ENCODE assay signal across 8 mouse cellular contexts in genomic region chr5:64860900-64861470, GRCm38 (mm10). TPM values are rescaled to one million over a fixed set of nuclear protein-coding genes. Genes with fewer than 3 reads are reported as not detected.
DNase-seq lines count a peak whose midpoint lies in the region; ATAC-seq and TF ChIP-seq lines count a peak whose summit lies in the region.

No protein-coding gene starts in this region.

- peak overlapping the region; percentile 31 for H3K4me2 ChIP-seq in embryonic facial prominence, embryonic 12.5 days (replicated peaks)
- peak overlapping the region; percentile 35 for H3K4me2 ChIP-seq in kidney, embryonic 16.5 days (replicated peaks; ENCODE audit: low read depth, low read length)
- H3K4me2 ChIP-seq in neural tube, embryonic 15.5 days = no peak overlapping the region; the same call in 1 of the 2 replicates

- H3K36me3 ChIP-seq in heart, embryonic 10.5 days = peaks cover 3% of the 10 kb centered on the region; the same call in 1 of the 2 replicates
- no peaks in the 10 kb centered on the region for H3K36me3 ChIP-seq in embryonic facial prominence, embryonic 12.5 days
- no peaks in the 10 kb centered on the region for H3K36me3 ChIP-seq in kidney, embryonic 16.5 days (ENCODE audit: insufficient read depth, low read length)
- no peaks in the 10 kb centered on the region for H3K36me3 ChIP-seq in neural tube, embryonic 15.5 days

- H3K27ac ChIP-seq in heart, embryonic 10.5 days = peak overlapping the region; percentile 74
- peak overlapping the region; percentile 79 for H3K27ac ChIP-seq in embryonic facial prominence, embryonic 12.5 days
- H3K27ac ChIP-seq in kidney, embryonic 16.5 days (ENCODE audit: low read length) = peak overlapping the region; percentile 93
- H3K27ac ChIP-seq in cerebellum, adult 2 months (ENCODE audit: insufficient read depth, low read length) = no peak overlapping the region
- no peak overlapping the region for H3K27ac ChIP-seq in neural tube, embryonic 15.5 days (replicated peaks)

- no peak for TF ChIP-seq CTCF in cerebellum, adult 2 months (IDR thresholded peaks at IDR 0.05; ENCODE audit: borderline replicate concordance, insufficient read depth, low read depth, low read length)

- H3K4me1 ChIP-seq in heart, embryonic 10.5 days = peaks cover 24% of the 10 kb centered on the region
- peaks cover 22% of the 10 kb centered on the region for H3K4me1 ChIP-seq in embryonic facial prominence, embryonic 12.5 days
- H3K4me1 ChIP-seq in kidney, embryonic 16.5 days (ENCODE audit: insufficient read depth, low read length) = peaks cover 35% of the 10 kb centered on the region
- peaks cover 5% of the 10 kb centered on the region; the same call in 1 of the 2 replicates for H3K4me1 ChIP-seq in cerebellum, adult 2 months (ENCODE audit: control insufficient read depth, insufficient read depth, low read length)
- peaks cover 20% of the 10 kb centered on the region for H3K4me1 ChIP-seq in neural tube, embryonic 15.5 days

- ATAC-seq in embryonic facial prominence, embryonic 12.5 days (ENCODE audit: insufficient number of reproducible peaks, insufficient read depth, low FRiP score, low TSS enrichment) = no peak
- ATAC-seq in kidney, embryonic 16.5 days (ENCODE audit: low FRiP score, low TSS enrichment) = peak; percentile 71
- ATAC-seq in megakaryocyte progenitor cell, adult 5-6 weeks (replicated peaks; ENCODE audit: poor library complexity) = peak; percentile 60
- ATAC-seq in neural tube, embryonic 15.5 days (ENCODE audit: low FRiP score) = no peak

- no peaks in the 10 kb centered on the region for H3K9me3 ChIP-seq in heart, embryonic 10.5 days
- H3K9me3 ChIP-seq in embryonic facial prominence, embryonic 12.5 days = no peaks in the 10 kb centered on the region
- peaks cover 6% of the 10 kb centered on the region for H3K9me3 ChIP-seq in kidney, embryonic 16.5 days (ENCODE audit: low read length)
- H3K9me3 ChIP-seq in neural tube, embryonic 15.5 days (replicated peaks) = 0 out of 2 replicates have a peak, but pooled peaks cover 5% of the 10 kb centered on the region

- no peaks in the 10 kb centered on the region for H3K27me3 ChIP-seq in heart, embryonic 10.5 days (ENCODE audit: insufficient read depth, poor library complexity, severe bottlenecking)
- no peaks in the 10 kb centered on the region for H3K27me3 ChIP-seq in embryonic facial prominence, embryonic 12.5 days
- no peaks in the 10 kb centered on the region for H3K27me3 ChIP-seq in kidney, embryonic 16.5 days (ENCODE audit: insufficient read depth, low read length)
- H3K27me3 ChIP-seq in cerebellum, adult 2 months (ENCODE audit: control insufficient read depth, insufficient read depth, low read length) = no peaks in the 10 kb centered on the region; the same call in 1 of the 2 replicates
- no peaks in the 10 kb centered on the region for H3K27me3 ChIP-seq in neural tube, embryonic 15.5 days (replicated peaks)

- H3K4me3 ChIP-seq in heart, embryonic 10.5 days = no peak overlapping the region
- H3K4me3 ChIP-seq in embryonic facial prominence, embryonic 12.5 days = no peak overlapping the region
- H3K4me3 ChIP-seq in kidney, embryonic 16.5 days (ENCODE audit: low read length) = no peak overlapping the region
- H3K4me3 ChIP-seq in cerebellum, adult 2 months (replicated peaks; ENCODE audit: insufficient read depth, low read depth, low read length) = no peak overlapping the region
- no peak overlapping the region for H3K4me3 ChIP-seq in neural tube, embryonic 15.5 days (replicated peaks)

- no peak for TF ChIP-seq POLR2A in cerebellum, adult 2 months (IDR thresholded peaks at IDR 0.05; ENCODE audit: borderline replicate concordance, insufficient read depth, low read length)

- no peak for DNase-seq in heart, embryonic 10.5 days (ENCODE audit: low spot score)
- DNase-seq in heart, adult 8-10 months (ENCODE audit: low spot score) = no peak
- DNase-seq in cerebellum, adult 2 months = no peak
- DNase-seq in cerebellum, adult 11 months = no peak

- 51% methylated on average over 5 of the region's 5 CpGs for WGBS in heart, embryonic 10.5 days
- 59% methylated on average over 5 of the region's 5 CpGs for WGBS in embryonic facial prominence, embryonic 12.5 days
- WGBS in kidney, embryonic 16.5 days = 23% methylated on average over 5 of the region's 5 CpGs
- WGBS in cerebellum, adult 2 months = 47% methylated on average over 5 of the region's 5 CpGs
- 76% methylated on average over 5 of the region's 5 CpGs for WGBS in neural tube, embryonic 15.5 days

- H3K9ac ChIP-seq in embryonic facial prominence, embryonic 12.5 days = no peak overlapping the region
- peak overlapping the region; percentile 46; the same call in 1 of the 2 replicates for H3K9ac ChIP-seq in kidney, embryonic 16.5 days (replicated peaks; ENCODE audit: low read length)
- H3K9ac ChIP-seq in neural tube, embryonic 15.5 days (replicated peaks) = no peak overlapping the region

RNA-seq across cellular contexts. Expression of gene Klf3, which starts 57.8 kb away (rescaled TPM):
- 49.6 and 61.8 TPM in 2 replicates for polyA plus RNA-seq in heart, embryonic 10.5 days (2016; fragmentation: Nextera tagmentation; extraction: Ambion mirVana)
- 10 to 100 TPM; 35.2 to 51.2 (median 39.9) TPM for total RNA-seq in heart, adult 8-10 months (2022)
- polyA plus RNA-seq in embryonic facial prominence, embryonic 12.5 days (2016; fragmentation: Nextera tagmentation; extraction: Ambion mirVana) = 45.2 and 50.8 TPM in 2 replicates
- polyA plus RNA-seq in kidney, embryonic 16.5 days (2015; fragmentation: Nextera tagmentation; extraction: Ambion mirVana) = 49.7 and 66.4 TPM in 2 replicates
- 30.7 and 42.7 TPM in 2 replicates for total RNA-seq in megakaryocyte progenitor cell, adult 5-6 weeks (2015)
- 9.4 and 12.5 TPM in 2 replicates for total RNA-seq in megakaryocyte progenitor cell, adult 5-6 weeks (2017)
- 16.4 and 18.6 TPM in 2 replicates for polyA plus RNA-seq in cerebellum, adult 2 months (2012; rRNA removed)
- 16.6 and 32.0 TPM in 2 replicates for polyA plus RNA-seq in neural tube, embryonic 15.5 days (2015; fragmentation: Nextera tagmentation; extraction: Ambion mirVana)

Comparison
In these comparisons a context has a peak if more than half of its experiments do, and no peak if none do; other contexts are left out.
1. H3K27ac ChIP-seq: peak in heart, embryonic 10.5 days (single experiment), embryonic facial prominence, embryonic 12.5 days (single experiment) and kidney, embryonic 16.5 days (single experiment); none in cerebellum, adult 2 months (single experiment) and neural tube, embryonic 15.5 days (single experiment).
2. ATAC-seq: peak in kidney, embryonic 16.5 days (single experiment) and megakaryocyte progenitor cell, adult 5-6 weeks (single experiment); none in embryonic facial prominence, embryonic 12.5 days (single experiment) and neural tube, embryonic 15.5 days (single experiment).